Mouse (Mus musculus): Measurements from ENCODE around the gene Hs3st1. TPM values are rescaled to one million over a fixed set of nuclear protein-coding genes. Genes with fewer than 3 reads are reported as not detected.

Gene Hs3st1
- polyA plus RNA-seq, 1 experiment from 2014 or later, result 4.9 TPM

DNA sequence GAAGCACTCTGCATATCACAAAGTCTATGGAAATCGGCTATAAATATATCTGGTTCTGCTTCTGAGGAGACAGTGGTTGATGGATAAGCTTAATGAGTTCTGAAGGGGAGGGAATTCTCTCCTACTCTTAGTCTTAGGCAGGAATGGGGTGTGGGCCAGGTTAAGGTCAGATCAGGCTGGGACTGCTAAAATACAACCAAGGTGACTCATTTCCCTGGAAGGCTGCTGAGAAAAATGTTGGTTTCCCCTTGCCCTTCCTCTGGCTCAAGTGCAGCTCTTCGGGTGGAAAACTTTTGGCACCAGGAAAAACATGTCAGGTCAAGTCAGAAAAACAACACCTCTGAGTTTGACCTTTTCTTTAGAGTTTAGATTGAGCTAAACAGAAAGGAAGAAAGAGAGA, 143.0 kb downstream of the Hs3st1 start:
- no peak overlapping the region for H3K4me3 ChIP-seq
- H3K36me3 ChIP-seq (replicated peaks), result 0 out of 2 replicates have a peak, but pooled peaks cover 6% of the 10 kb centered on the region
- DNase-seq (ENCODE audit: low spot score), result no peak
- WGBS, result 84% methylated on average over 2 of the region's 2 CpGs
- no peak overlapping the region for H3K27ac ChIP-seq (replicated peaks)
- no peaks in the 10 kb centered on the region for H3K9me3 ChIP-seq
- H3K4me1 ChIP-seq, result no peaks in the 10 kb centered on the region
- no peaks in the 10 kb centered on the region for H3K27me3 ChIP-seq (replicated peaks; ENCODE audit: low read depth, poor library complexity, severe bottlenecking)

DNA sequence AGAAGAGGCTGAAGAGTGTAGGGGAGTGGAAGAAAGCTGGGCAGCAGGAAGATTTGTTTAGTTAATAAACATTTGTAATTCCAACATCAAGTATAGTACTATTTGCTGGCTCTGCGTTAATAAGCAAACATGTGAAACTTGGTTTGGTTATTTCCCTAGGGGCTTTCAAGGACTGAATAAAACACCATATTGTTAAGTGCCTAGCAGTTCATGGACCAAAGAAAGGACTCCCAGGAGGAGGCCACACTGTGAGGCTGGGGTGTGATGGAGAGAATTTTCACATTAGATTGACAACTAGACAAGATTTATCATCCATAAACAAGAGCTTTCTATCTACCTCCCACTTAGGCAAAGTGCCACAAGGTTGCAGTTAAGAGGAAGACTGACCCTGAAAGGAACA, 147.0 kb downstream of the Hs3st1 start:
- H3K4me1 ChIP-seq, result no peaks in the 10 kb centered on the region
- H3K9me3 ChIP-seq, result no peaks in the 10 kb centered on the region
- H3K4me3 ChIP-seq, result no peak overlapping the region
- 87% methylated on average over 1 of the region's 1 CpGs for WGBS
- H3K36me3 ChIP-seq (replicated peaks), result no peaks in the 10 kb centered on the region
- H3K27me3 ChIP-seq (replicated peaks; ENCODE audit: low read depth, poor library complexity, severe bottlenecking), result no peaks in the 10 kb centered on the region
- no peak for DNase-seq (ENCODE audit: low spot score)
- H3K27ac ChIP-seq (replicated peaks), result no peak overlapping the region

GRCm38 (mm10) chr5:39594737-39595136, 160.5 kb downstream of the Hs3st1 start:
- Histone ChIP-seq H3K27ac (replicated peaks) (no peak overlapping the region), H3K9me3 (no peaks in the 10 kb centered on the region), H3K4me1 (no peaks in the 10 kb centered on the region), H3K27me3 (replicated peaks; ENCODE audit: low read depth, poor library complexity, severe bottlenecking) (no peaks in the 10 kb centered on the region), H3K36me3 (replicated peaks) (no peaks in the 10 kb centered on the region), H3K4me3 (no peak overlapping the region)
- 70% methylated on average over 2 of the region's 2 CpGs for WGBS
- DNase-seq (ENCODE audit: low spot score), result no peak
